Mouse (Mus musculus) forebrain, embryonic 14.5 days (tissue): ENCODE measurements around the gene Mndal. TPM values are rescaled to one million over a fixed set of nuclear protein-coding genes. Genes with fewer than 3 reads are reported as not detected.
"Not testable (repeated sequence)": the region's sequence is repeated elsewhere in the genome, so short reads cannot be mapped to it uniquely, and the experiment has no call there.

Experiments
- ATAC-seq: fragments of 200-750 bp; cut with Nextera tagmentation; 2 replicates; pipeline ENCODE4 v1.8.0; 2017; ENCODE audit warnings: mild to moderate bottlenecking, moderate library complexity
- DNase-seq: peaks from one replicate; pipeline ENCODE4 v3.0.0-alpha.2; 2015; ENCODE audit warnings: low spot score
- H3K27ac ChIP-seq: fragments of 300-500 bp; sonication (generic); 2 replicates; pipeline ENCODE4 v1.5.1; 2014; ENCODE audit warnings: low read depth, mild to moderate bottlenecking, control low read depth, low read length, moderate library complexity
- H3K27me3 ChIP-seq: fragments of 300-500 bp; sonication (generic); replicated peaks from 2 replicates; pipeline ENCODE4 v1.6.1; 2014; ENCODE audit warnings: low read length, control low read depth, mixed read lengths; ENCODE audit not compliant: control insufficient read depth, insufficient read depth
- H3K36me3 ChIP-seq: fragments of 300-500 bp; sonication (generic); 2 replicates; pipeline ENCODE4 v1.6.1; 2014; ENCODE audit warnings: low read length, control low read depth; ENCODE audit not compliant: control insufficient read depth, insufficient read depth
- H3K4me1 ChIP-seq: fragments of 300-500 bp; sonication (generic); 2 replicates; pipeline ENCODE4 v1.6.1; 2014; ENCODE audit warnings: antibody characterized with exemption, low read length, control low read depth; ENCODE audit not compliant: control insufficient read depth, insufficient read depth
- H3K4me2 ChIP-seq: fragments of 300-500 bp; sonication (generic); 2 replicates; pipeline ENCODE4 v1.6.1; 2014; ENCODE audit warnings: mild to moderate bottlenecking, control low read depth, low read length
- H3K4me3 ChIP-seq: fragments of 300-500 bp; sonication (generic); 2 replicates; pipeline ENCODE4 v1.5.1; 2014; ENCODE audit warnings: low read depth, low read length, control low read depth
- H3K9ac ChIP-seq: fragments of 300-500 bp; sonication (generic); 2 replicates; pipeline ENCODE4 v1.6.1; 2014; ENCODE audit warnings: mild to moderate bottlenecking, low read length, control low read depth, moderate library complexity
- H3K9me3 ChIP-seq: fragments of 300-500 bp; sonication (generic); replicated peaks from 2 replicates; pipeline ENCODE4 v1.6.1; 2016; ENCODE audit warnings: low read length, control low read depth, mixed read lengths; ENCODE audit not compliant: control insufficient read depth
- WGBS: fragments of 180-500 bp; shearing (Covaris S2); extraction: QIAGEN DNeasy Blood & Tissue Kit; methylation state at CpG from one replicate; pipeline ENCODE4 v1.1.7; 2014; 5-methylcytosine and 5-hydroxymethylcytosine counted together
- polyA plus RNA-seq: library from polyadenylated mRNA; unstranded; fragments of >200 nt; fragmentation: Nextera tagmentation; extraction: Ambion mirVana; gene quantifications from 2 replicates; pipeline ENCODE4 v1.2.1, GENCODE M21; 2014

The Mndal gene
- polyA plus RNA-seq, 1 experiment from 2014 or later = 2.0 TPM

GRCm38 (mm10) chr1:173809294-173809693 is 133.0 kb downstream of the Mndal start:
- H3K4me2 ChIP-seq, H3K4me1 ChIP-seq, H3K27ac ChIP-seq, H3K27me3 ChIP-seq, H3K9ac ChIP-seq, DNase-seq, H3K9me3 ChIP-seq, ATAC-seq, H3K4me3 ChIP-seq, H3K36me3 ChIP-seq: not testable (repeated sequence)
- 92% methylated on average over 2 of the region's 2 CpGs for WGBS

- H3K4me1 ChIP-seq, ATAC-seq, H3K9me3 ChIP-seq, H3K9ac ChIP-seq, H3K4me2 ChIP-seq, DNase-seq, H3K27ac ChIP-seq, H3K4me3 ChIP-seq, H3K36me3 ChIP-seq, H3K27me3 ChIP-seq: not testable (repeated sequence)
- WGBS = 58% methylated on average over 2 of the region's 2 CpGs
These were observed 139.5 kb downstream of the Mndal start for GRCm38 (mm10) chr1:173802689-173803281.

GRCm38 (mm10) chr1:173802207-173802606 is 140.1 kb downstream of the Mndal start:
- not testable (repeated sequence) for H3K27me3 ChIP-seq, H3K9ac ChIP-seq, H3K4me3 ChIP-seq, H3K27ac ChIP-seq, ATAC-seq, H3K4me2 ChIP-seq, H3K36me3 ChIP-seq, H3K4me1 ChIP-seq, DNase-seq, H3K9me3 ChIP-seq
- WGBS = 79% methylated on average over 3 of the region's 3 CpGs

- H3K4me1 ChIP-seq, H3K4me3 ChIP-seq, DNase-seq, H3K9me3 ChIP-seq, H3K36me3 ChIP-seq, H3K27me3 ChIP-seq, H3K9ac ChIP-seq, H3K27ac ChIP-seq, H3K4me2 ChIP-seq, ATAC-seq: not testable (repeated sequence)
- WGBS = 96% methylated on average over 2 of the region's 2 CpGs
These were observed 140.5 kb downstream of the Mndal start for GRCm38 (mm10) chr1:173801791-173802190.

Other genes starting within 250 kb of the Mndal start
- 0.27 and 0.54 TPM in 2 replicates for gene Ifi207, start 200.7 kb downstream of the Mndal start, polyA plus RNA-seq
- gene Ifi204, start 175.5 kb downstream of the Mndal start, polyA plus RNA-seq = 0.45 and 0.93 TPM in 2 replicates
- gene Ifi211, start 29.4 kb downstream of the Mndal start, polyA plus RNA-seq = 0.25 and 0.52 TPM in 2 replicates
- 1.1 and 1.6 TPM in 2 replicates for gene Ifi203, start 181 bp upstream of the Mndal start, polyA plus RNA-seq
- gene Ifi202b, start 40.3 kb upstream of the Mndal start, polyA plus RNA-seq = not detected in 2 replicates
- 0.15 TPM in 1 of 2 replicates, not detected in the other for gene Ifi205, start 89.3 kb upstream of the Mndal start, polyA plus RNA-seq
- gene Olfr433, start 98.2 kb upstream of the Mndal start, polyA plus RNA-seq = not detected in 2 replicates
- gene Olfr432, start 106.7 kb upstream of the Mndal start, polyA plus RNA-seq = not detected in 2 replicates
- gene Olfr430, start 124.1 kb upstream of the Mndal start, polyA plus RNA-seq = not detected in 2 replicates
- not detected in 2 replicates for gene Olfr429, start 141.8 kb upstream of the Mndal start, polyA plus RNA-seq
- gene Olfr427, start 154.4 kb upstream of the Mndal start, polyA plus RNA-seq = not detected in 2 replicates
- gene Olfr231, start 178.7 kb upstream of the Mndal start, polyA plus RNA-seq = not detected in 2 replicates
- gene Olfr424, start 189.0 kb upstream of the Mndal start, polyA plus RNA-seq = not detected in 2 replicates
- gene Olfr420, start 213.1 kb upstream of the Mndal start, polyA plus RNA-seq = not detected in 2 replicates
- 0.10 and 0.13 TPM in 2 replicates for gene Spta1, start 230.3 kb upstream of the Mndal start, polyA plus RNA-seq